Mouse (Mus musculus) G1E (cell line): Measurements from ENCODE around the gene Crlf1.

ENCODE experiments used
- CTCF ChIP-seq: IDR thresholded peaks from 2 replicates; pipeline ENCODE4 v1.5.1; 2012; ENCODE audit warnings: low read depth, low read length, inconsistent platforms, mixed read lengths
- GATA1 ChIP-seq: IDR thresholded peaks from 2 replicates; pipeline ENCODE4 v1.6.1; 2012; ENCODE audit warnings: borderline replicate concordance, low read length, inconsistent platforms, mixed read lengths

DNA sequence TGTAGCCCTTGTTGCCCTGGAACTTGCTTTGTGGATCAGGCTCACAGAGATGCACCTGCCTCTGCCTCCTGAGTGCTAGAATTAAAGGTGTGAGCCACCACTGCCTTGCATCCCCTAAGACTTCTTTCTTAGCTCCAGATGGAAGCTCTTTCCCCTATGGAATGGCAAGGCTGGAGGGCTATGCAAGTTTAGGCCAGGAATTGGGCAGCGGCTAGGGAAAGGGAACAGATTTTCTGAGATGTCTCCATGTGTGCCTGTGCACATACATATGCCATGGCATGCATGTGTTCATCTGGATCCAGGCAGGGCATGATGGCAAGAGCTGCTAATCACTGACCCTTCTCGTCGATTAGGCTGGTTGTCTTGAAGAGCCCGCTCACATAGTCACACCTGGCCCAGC, 27.3 kb upstream of the Crlf1 start:
- TF ChIP-seq CTCF: no peak
- TF ChIP-seq GATA1: no peak
